Mouse (Mus musculus): Measurements from ENCODE around the gene Rimbp2. TPM values are rescaled to one million over a fixed set of nuclear protein-coding genes. Genes with fewer than 3 reads are reported as not detected.

Rimbp2 gene
- polyA plus RNA-seq, 1 experiment, result not detected

- no peaks in the 10 kb centered on the region for H3K4me1 ChIP-seq
- TF ChIP-seq GATA1 (IDR thresholded peaks at IDR 0.05; ENCODE audit: borderline replicate concordance, low read length) (no peak), FLI1 (IDR thresholded peaks at IDR 0.05; ENCODE audit: low read length) (no peak)
- H3K27me3 ChIP-seq (replicated peaks), result no peaks in the 10 kb centered on the region
- peaks cover 59% of the 10 kb centered on the region for H3K9me3 ChIP-seq
- H3K36me3 ChIP-seq (replicated peaks; ENCODE audit: low read length), result no peaks in the 10 kb centered on the region
- no peak overlapping the region for H3K4me3 ChIP-seq (replicated peaks)
These were observed 133.5 kb downstream of the Rimbp2 start for GRCm38 (mm10) chr5:128819638-128820285.

GRCm38 (mm10) chr5:128815629-128816028 lies 137.7 kb downstream of the Rimbp2 start:
- Histone ChIP-seq H3K9me3 (peaks cover 67% of the 10 kb centered on the region), H3K4me1 (no peaks in the 10 kb centered on the region), H3K36me3 (replicated peaks; ENCODE audit: low read length) (no peaks in the 10 kb centered on the region), H3K27me3 (replicated peaks) (no peaks in the 10 kb centered on the region), H3K4me3 (replicated peaks) (no peak overlapping the region)
- TF ChIP-seq GATA1 (IDR thresholded peaks at IDR 0.05; ENCODE audit: borderline replicate concordance, low read length), result no peak
- TF ChIP-seq FLI1 (IDR thresholded peaks at IDR 0.05; ENCODE audit: low read length), result no peak

GRCm38 (mm10) chr5:128815078-128815477 lies 138.2 kb downstream of the Rimbp2 start:
- Histone ChIP-seq H3K4me3 (replicated peaks) (no peak overlapping the region), H3K9me3 (peaks cover 70% of the 10 kb centered on the region)
- TF ChIP-seq GATA1 (IDR thresholded peaks at IDR 0.05; ENCODE audit: borderline replicate concordance, low read length) (no peak), FLI1 (IDR thresholded peaks at IDR 0.05; ENCODE audit: low read length) (no peak)

GRCm38 (mm10) chr5:128813121-128813520 lies 140.2 kb downstream of the Rimbp2 start:
- no peaks in the 10 kb centered on the region for H3K27me3 ChIP-seq (replicated peaks)
- TF ChIP-seq FLI1 (IDR thresholded peaks at IDR 0.05; ENCODE audit: low read length) (no peak), GATA1 (IDR thresholded peaks at IDR 0.05; ENCODE audit: borderline replicate concordance, low read length) (no peak)
- no peak overlapping the region for H3K4me3 ChIP-seq (replicated peaks)
- H3K9me3 ChIP-seq, result peaks cover 75% of the 10 kb centered on the region
- H3K36me3 ChIP-seq (replicated peaks; ENCODE audit: low read length), result no peaks in the 10 kb centered on the region
- no peaks in the 10 kb centered on the region for H3K4me1 ChIP-seq

More at GRCm38 (mm10) chr5:128815078-128815477, 138.2 kb downstream of the Rimbp2 start:
- H3K4me1 ChIP-seq, result no peaks in the 10 kb centered on the region
- no peaks in the 10 kb centered on the region for H3K27me3 ChIP-seq (replicated peaks)
- no peaks in the 10 kb centered on the region for H3K36me3 ChIP-seq (replicated peaks; ENCODE audit: low read length)

- H3K36me3 ChIP-seq (replicated peaks; ENCODE audit: low read length), result no peaks in the 10 kb centered on the region
- peaks cover 79% of the 10 kb centered on the region for H3K9me3 ChIP-seq
- no peaks in the 10 kb centered on the region for H3K27me3 ChIP-seq (replicated peaks)
- TF ChIP-seq FLI1 (IDR thresholded peaks at IDR 0.05; ENCODE audit: low read length) (no peak), GATA1 (IDR thresholded peaks at IDR 0.05; ENCODE audit: borderline replicate concordance, low read length) (no peak)
- H3K4me3 ChIP-seq (replicated peaks), result no peak overlapping the region
- H3K4me1 ChIP-seq, result no peaks in the 10 kb centered on the region
These were observed 141.9 kb downstream of the Rimbp2 start for GRCm38 (mm10) chr5:128811431-128811830.

- TF ChIP-seq GATA1 (IDR thresholded peaks at IDR 0.05; ENCODE audit: borderline replicate concordance, low read length) (no peak), FLI1 (IDR thresholded peaks at IDR 0.05; ENCODE audit: low read length) (no peak)
- no peaks in the 10 kb centered on the region for H3K27me3 ChIP-seq (replicated peaks)
- H3K36me3 ChIP-seq (replicated peaks; ENCODE audit: low read length), result no peaks in the 10 kb centered on the region
- no peaks in the 10 kb centered on the region for H3K4me1 ChIP-seq
- peak overlapping the region; percentile 2 for H3K4me3 ChIP-seq (replicated peaks)
- peaks cover 82% of the 10 kb centered on the region for H3K9me3 ChIP-seq
These were observed 143.3 kb downstream of the Rimbp2 start for GRCm38 (mm10) chr5:128810006-128810405.

GRCm38 (mm10) chr5:128809406-128809805 lies 143.9 kb downstream of the Rimbp2 start:
- Histone ChIP-seq H3K36me3 (replicated peaks; ENCODE audit: low read length) (no peaks in the 10 kb centered on the region), H3K4me3 (replicated peaks) (no peak overlapping the region), H3K4me1 (no peaks in the 10 kb centered on the region), H3K9me3 (peaks cover 84% of the 10 kb centered on the region), H3K27me3 (replicated peaks) (no peaks in the 10 kb centered on the region)
- TF ChIP-seq GATA1 (IDR thresholded peaks at IDR 0.05; ENCODE audit: borderline replicate concordance, low read length) (no peak), FLI1 (IDR thresholded peaks at IDR 0.05; ENCODE audit: low read length) (no peak)

GRCm38 (mm10) chr5:128808547-128809182 lies 144.6 kb downstream of the Rimbp2 start:
- TF ChIP-seq FLI1 (IDR thresholded peaks at IDR 0.05; ENCODE audit: low read length) (no peak), GATA1 (IDR thresholded peaks at IDR 0.05; ENCODE audit: borderline replicate concordance, low read length) (no peak)
- H3K4me3 ChIP-seq (replicated peaks), result no peak overlapping the region
- peaks cover 84% of the 10 kb centered on the region for H3K9me3 ChIP-seq
- H3K4me1 ChIP-seq, result no peaks in the 10 kb centered on the region
- H3K27me3 ChIP-seq (replicated peaks), result no peaks in the 10 kb centered on the region
- H3K36me3 ChIP-seq (replicated peaks; ENCODE audit: low read length), result no peaks in the 10 kb centered on the region

- TF ChIP-seq GATA1 (IDR thresholded peaks at IDR 0.05; ENCODE audit: borderline replicate concordance, low read length) (no peak), FLI1 (IDR thresholded peaks at IDR 0.05; ENCODE audit: low read length) (no peak)
- Histone ChIP-seq H3K36me3 (replicated peaks; ENCODE audit: low read length) (no peaks in the 10 kb centered on the region), H3K27me3 (replicated peaks) (no peaks in the 10 kb centered on the region), H3K9me3 (peaks cover 88% of the 10 kb centered on the region), H3K4me1 (no peaks in the 10 kb centered on the region), H3K4me3 (replicated peaks) (no peak overlapping the region)
These were observed 145.9 kb downstream of the Rimbp2 start for GRCm38 (mm10) chr5:128807408-128807807.

- Histone ChIP-seq H3K4me3 (replicated peaks) (peak overlapping the region; percentile 2), H3K27me3 (replicated peaks) (no peaks in the 10 kb centered on the region), H3K36me3 (replicated peaks; ENCODE audit: low read length) (no peaks in the 10 kb centered on the region), H3K9me3 (peaks cover 88% of the 10 kb centered on the region), H3K4me1 (no peaks in the 10 kb centered on the region)
- TF ChIP-seq GATA1 (IDR thresholded peaks at IDR 0.05; ENCODE audit: borderline replicate concordance, low read length) (no peak), FLI1 (IDR thresholded peaks at IDR 0.05; ENCODE audit: low read length) (no peak)
These were observed 146.8 kb downstream of the Rimbp2 start for GRCm38 (mm10) chr5:128806296-128806998.
